Mouse (Mus musculus) cerebellum, adult 2 months (tissue): ENCODE measurements around the gene Cers4.

Experiments used
- CTCF ChIP-seq: fragments of 200-500 bp; IDR thresholded peaks from 2 replicates; pipeline ENCODE4 v1.5.1; 2011; ENCODE audit warnings: low read depth, mild to moderate bottlenecking, control low read depth, low read length, moderate library complexity, borderline replicate concordance; ENCODE audit not compliant: insufficient read depth
- POLR2A ChIP-seq: fragments of 200-500 bp; IDR thresholded peaks from 2 replicates; pipeline ENCODE4 v1.6.1; 2011; ENCODE audit warnings: low read length, control low read depth, borderline replicate concordance; ENCODE audit not compliant: insufficient read depth

- TF ChIP-seq POLR2A, result no peak
- TF ChIP-seq CTCF, result no peak
Measured at GRCm38 (mm10) chr8:4512116-4512495, 19.3 kb downstream of the Cers4 start.
